Mouse (Mus musculus) layer of hippocampus, adult 6 months (tissue): ENCODE measurements around the gene Tbc1d25. TPM values are rescaled to one million over a fixed set of nuclear protein-coding genes. Genes with fewer than 3 reads are reported as not detected.

Experiments
- long read RNA-seq, 2 experiments: library from polyadenylated mRNA; unstranded; transcript quantifications; one replicate each; pipeline ENCODE4 v2.0.0; 2019 to 2020
- polyA plus RNA-seq: library from polyadenylated mRNA; unstranded; fragments of <200 nt; fragmentation: Nextera tagmentation; gene quantifications from 2 replicates; pipeline ENCODE4 v1.2.3, GENCODE M21; 2021

Tbc1d25 gene
- 9.3 and 13.0 TPM in 2 replicates for polyA plus RNA-seq
- long read RNA-seq, experiment 1, transcript Tbc1d25-201 (6 exons, 2,648 nt): major isoform, 8 of 9 reads
- long read RNA-seq, experiment 1, partial matches to known transcripts: 1 of 9 reads
- long read RNA-seq, experiment 1, other reads (novel, unspliced or antisense): 0 of 9 reads
- long read RNA-seq, experiment 2, transcript Tbc1d25-201 (6 exons, 2,648 nt): major isoform, 59 of 69 reads
- long read RNA-seq, experiment 2, partial matches to known transcripts: 4 of 69 reads
- long read RNA-seq, experiment 2, other reads (novel, unspliced or antisense): 2 of 69 reads

DNA sequence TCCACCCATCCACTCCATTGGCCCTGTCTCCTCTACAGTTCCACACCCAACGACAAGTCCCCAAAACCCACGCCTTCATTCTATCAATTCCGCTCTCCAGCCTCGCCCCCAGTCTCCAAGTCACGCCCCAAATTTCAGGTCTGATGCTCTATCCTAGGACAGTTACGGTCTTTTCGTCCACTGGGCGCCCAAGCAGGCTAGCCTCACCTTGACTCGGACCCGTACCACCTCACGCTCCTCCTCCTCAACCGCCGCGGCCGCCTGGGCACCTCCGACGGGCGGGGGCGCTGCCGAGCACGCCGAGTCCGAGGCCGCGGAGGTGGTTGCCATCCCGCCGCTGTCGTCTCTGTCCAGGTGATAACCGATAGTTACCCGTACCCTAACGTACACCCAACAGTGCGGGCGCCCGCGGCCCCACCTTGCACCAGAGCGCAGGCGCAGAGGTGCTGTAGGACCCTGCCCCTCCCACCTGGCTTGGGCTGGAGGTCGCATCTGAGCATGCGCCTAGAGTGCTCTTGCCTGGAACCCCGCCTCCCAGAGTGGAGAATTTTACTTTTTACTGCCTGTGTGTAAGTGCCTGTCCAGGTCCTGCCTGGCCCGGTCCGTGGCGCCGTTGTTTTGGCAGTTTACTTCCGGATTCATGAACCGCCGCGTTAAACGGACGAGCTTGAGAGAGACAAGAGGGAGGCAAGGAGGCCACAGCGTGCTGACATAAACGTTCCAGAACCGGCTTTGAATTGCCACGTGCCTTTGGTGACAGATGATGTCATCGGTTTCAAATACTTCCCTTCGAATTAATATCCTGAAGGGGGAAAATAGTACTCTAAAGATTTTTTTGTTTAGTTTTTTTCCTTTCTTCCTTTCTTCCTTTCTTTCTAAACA lies at the start of gene Tbc1d25:
TSS of gene Tbc1d25 (minus strand) at position 678 of the 882 bp plus-strand sequence.

GRCm38 (mm10) chrX:8206015-8206693 lies 30.2 kb upstream of the Tbc1d25 start, which contains the start of gene Porcn:
Gene Porcn, minus strand, starts transcription at chrX:8206525.

GRCm38 (mm10) chrX:8193419-8193723 lies 17.4 kb upstream of the Tbc1d25 start, which contains the start of gene Ebp:
Gene Ebp, minus strand, starts transcription at chrX:8193512.

DNA sequence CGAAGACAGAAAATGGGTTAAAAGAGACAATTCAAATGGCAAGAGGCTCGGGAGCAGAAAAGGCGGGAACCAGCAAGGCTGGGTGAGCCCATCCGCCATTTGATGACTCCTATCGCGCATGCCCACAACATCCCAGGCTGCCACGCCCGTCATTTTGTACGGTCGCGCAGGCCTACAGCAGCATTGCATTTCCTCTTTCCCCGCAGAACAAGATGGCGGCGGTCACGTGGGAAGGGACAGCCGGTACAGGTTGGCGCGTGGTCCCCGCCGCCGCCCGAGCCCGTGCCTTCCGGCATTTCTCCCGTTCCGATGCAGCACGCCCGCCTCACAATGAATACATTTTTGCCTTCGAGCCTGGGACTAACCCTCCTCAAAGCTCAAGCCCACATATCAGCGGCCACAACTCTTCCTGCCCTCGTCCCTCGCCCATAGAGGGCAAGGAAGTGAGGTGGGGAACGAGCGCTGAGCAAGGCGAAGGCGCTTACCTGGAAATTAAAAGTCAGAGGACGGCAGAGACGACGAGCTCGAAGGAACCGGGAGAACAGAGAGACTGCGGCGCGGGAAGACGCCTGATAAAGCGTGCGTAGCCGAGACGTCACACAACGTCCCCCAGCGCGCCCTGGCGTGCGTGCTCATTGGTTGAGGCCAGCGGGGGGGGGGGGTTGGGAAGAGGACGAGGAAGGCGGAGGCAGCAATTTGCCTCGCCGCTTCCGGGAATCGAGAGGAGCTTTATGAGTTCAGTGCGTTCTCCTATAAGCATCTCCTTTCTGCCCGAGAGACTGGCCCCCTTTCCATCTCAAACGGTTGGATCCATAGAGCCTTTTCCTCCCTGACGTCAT lies 30.6 kb downstream of the Tbc1d25 start, which contains the start of gene Rbm3:
TSS of gene Rbm3 (minus strand) at position 728 of the 839 bp plus-strand sequence.

GRCm38 (mm10) chrX:8132017-8132976 lies 43.7 kb downstream of the Tbc1d25 start, which contains the start of gene Wdr13:
Gene Wdr13, minus strand, starts transcription at chrX:8132892.

Other genes starting within 250 kb of the Tbc1d25 start
- gene Eras, start 247.6 kb downstream of the Tbc1d25 start, polyA plus RNA-seq: not detected in 2 replicates
- 9.5 and 10.1 TPM in 2 replicates for gene Hdac6, start 228.3 kb downstream of the Tbc1d25 start, polyA plus RNA-seq
- gene Gata1, start 198.1 kb downstream of the Tbc1d25 start, polyA plus RNA-seq: not detected in 2 replicates
- not detected in 2 replicates for gene Glod5, start 157.7 kb downstream of the Tbc1d25 start, polyA plus RNA-seq
- gene Suv39h1, start 101.4 kb downstream of the Tbc1d25 start, polyA plus RNA-seq: 8.3 and 8.7 TPM in 2 replicates
- 0.23 and 0.29 TPM in 2 replicates for gene Was, start 85.7 kb downstream of the Tbc1d25 start, polyA plus RNA-seq
- gene Wdr13, start 43.3 kb downstream of the Tbc1d25 start, polyA plus RNA-seq: 18.4 and 21.3 TPM in 2 replicates
- gene Rbm3, start 30.3 kb downstream of the Tbc1d25 start, polyA plus RNA-seq: 146 and 150 TPM in 2 replicates
- 21.4 and 24.5 TPM in 2 replicates for gene Ebp, start 17.3 kb upstream of the Tbc1d25 start, polyA plus RNA-seq
- gene Porcn, start 30.3 kb upstream of the Tbc1d25 start, polyA plus RNA-seq: 67.0 and 87.1 TPM in 2 replicates
- 29.7 and 33.4 TPM in 2 replicates for gene Ftsj1, start 76.2 kb upstream of the Tbc1d25 start, polyA plus RNA-seq
- 2.9 and 6.3 TPM in 2 replicates for gene Slc38a5, start 95.0 kb upstream of the Tbc1d25 start, polyA plus RNA-seq
- gene Ssxb10, start 151.2 kb upstream of the Tbc1d25 start, polyA plus RNA-seq: not detected in 2 replicates
- not detected in 2 replicates for gene Ssxb9, start 190.8 kb upstream of the Tbc1d25 start, polyA plus RNA-seq
- not detected in 2 replicates for gene Ssxb1, start 237.1 kb upstream of the Tbc1d25 start, polyA plus RNA-seq